Mouse (Mus musculus): ENCODE data around the gene Phf2. TPM values are rescaled to one million over a fixed set of nuclear protein-coding genes. Genes with fewer than 3 reads are reported as not detected.

Phf2 gene
- polyA plus RNA-seq, 1 experiment from 2014 or later: 10.4 TPM

- no peak for ATAC-seq (ENCODE audit: insufficient number of reproducible peaks, insufficient read depth, low FRiP score, low TSS enrichment)
- H3K4me2 ChIP-seq (replicated peaks): no peak overlapping the region
- 65% methylated on average over 11 of the region's 11 CpGs for WGBS
- peaks cover 3% of the 10 kb centered on the region; the same call in 1 of the 2 replicates for H3K27me3 ChIP-seq
- no peaks in the 10 kb centered on the region for H3K9me3 ChIP-seq
- H3K9ac ChIP-seq: no peak overlapping the region
- no peaks in the 10 kb centered on the region for H3K4me1 ChIP-seq
- H3K27ac ChIP-seq: no peak overlapping the region
- no peak overlapping the region for H3K4me3 ChIP-seq
- no peaks in the 10 kb centered on the region for H3K36me3 ChIP-seq
Observed at GRCm38 (mm10) chr13:48768109-48768508, 102.8 kb downstream of the Phf2 start.

- Histone ChIP-seq H3K4me2 (replicated peaks) (no peak overlapping the region), H3K9ac (no peak overlapping the region), H3K27ac (no peak overlapping the region), H3K36me3 (no peaks in the 10 kb centered on the region), H3K9me3 (no peaks in the 10 kb centered on the region), H3K4me1 (no peaks in the 10 kb centered on the region), H3K27me3 (no peaks in the 10 kb centered on the region), H3K4me3 (no peak overlapping the region)
- WGBS: 47% methylated on average over 11 of the region's 11 CpGs
- no peak for ATAC-seq (ENCODE audit: insufficient number of reproducible peaks, insufficient read depth, low FRiP score, low TSS enrichment)
Observed at GRCm38 (mm10) chr13:48763701-48764245, 107.1 kb downstream of the Phf2 start.

- H3K27ac ChIP-seq: no peak overlapping the region
- no peaks in the 10 kb centered on the region for H3K27me3 ChIP-seq
- H3K9ac ChIP-seq: no peak overlapping the region
- no peak overlapping the region for H3K4me2 ChIP-seq (replicated peaks)
- H3K9me3 ChIP-seq: no peaks in the 10 kb centered on the region
- no peak for ATAC-seq (ENCODE audit: insufficient number of reproducible peaks, insufficient read depth, low FRiP score, low TSS enrichment)
- H3K4me3 ChIP-seq: no peak overlapping the region
- H3K36me3 ChIP-seq: no peaks in the 10 kb centered on the region
- WGBS: 74% methylated on average over 8 of the region's 8 CpGs
- no peaks in the 10 kb centered on the region for H3K4me1 ChIP-seq
Observed at GRCm38 (mm10) chr13:48760855-48761436, 110.0 kb downstream of the Phf2 start.

- no peak overlapping the region for H3K4me3 ChIP-seq
- no peak overlapping the region for H3K27ac ChIP-seq
- no peaks in the 10 kb centered on the region for H3K4me1 ChIP-seq
- H3K9me3 ChIP-seq: no peaks in the 10 kb centered on the region
- no peaks in the 10 kb centered on the region for H3K36me3 ChIP-seq
- no peak overlapping the region for H3K4me2 ChIP-seq (replicated peaks)
- ATAC-seq (ENCODE audit: insufficient number of reproducible peaks, insufficient read depth, low FRiP score, low TSS enrichment): no peak
- WGBS: 46% methylated on average over 15 of the region's 15 CpGs
- H3K27me3 ChIP-seq: no peaks in the 10 kb centered on the region
- H3K9ac ChIP-seq: no peak overlapping the region
Observed at GRCm38 (mm10) chr13:48756769-48757168, 114.2 kb downstream of the Phf2 start.

Other genes with a start within 250 kb of the Phf2 start
- 23.5 and 25.3 TPM in 2 replicates for gene Ptpdc1, start 245.5 kb downstream of the Phf2 start, polyA plus RNA-seq (2016; fragmentation: Nextera tagmentation; extraction: Ambion mirVana)
- gene Barx1, start 208.1 kb downstream of the Phf2 start, polyA plus RNA-seq (2016; fragmentation: Nextera tagmentation; extraction: Ambion mirVana): 107 and 214 TPM in 2 replicates
- gene Fam120a, start 96.9 kb upstream of the Phf2 start, polyA plus RNA-seq (2016; fragmentation: Nextera tagmentation; extraction: Ambion mirVana): 19.0 and 19.3 TPM in 2 replicates